Mouse (Mus musculus) olfactory bulb, adult 2 months (tissue): ENCODE data around the gene Zfp11. TPM values are rescaled to one million over a fixed set of nuclear protein-coding genes. Genes with fewer than 3 reads are reported as not detected.
"Not testable (repeated sequence)": the region's sequence is repeated elsewhere in the genome, so short reads cannot be mapped to it uniquely, and the experiment has no call there.

Source experiments
- H3K27ac ChIP-seq: fragments of 200-500 bp; 2 replicates; pipeline ENCODE4 v1.5.1; 2012; ENCODE audit warnings: low read depth, low read length; ENCODE audit not compliant: insufficient read depth
- H3K4me1 ChIP-seq: fragments of 200-500 bp; 2 replicates; pipeline ENCODE4 v1.6.1; 2012; ENCODE audit warnings: low read length; ENCODE audit not compliant: control insufficient read depth, insufficient read depth
- H3K4me3 ChIP-seq: fragments of 200-500 bp; 2 replicates; pipeline ENCODE4 v1.5.1; 2012; ENCODE audit warnings: mild to moderate bottlenecking, low read depth, low read length, moderate library complexity; ENCODE audit not compliant: insufficient read depth
- CTCF ChIP-seq: fragments of 200-500 bp; IDR thresholded peaks from 2 replicates; pipeline ENCODE4 v1.5.1; 2012; ENCODE audit warnings: low read depth, mild to moderate bottlenecking, low read length, moderate library complexity; ENCODE audit not compliant: insufficient read depth
- POLR2A ChIP-seq: fragments of 200-500 bp; IDR thresholded peaks from 2 replicates; pipeline ENCODE4 v1.6.1; 2012; ENCODE audit warnings: mild to moderate bottlenecking, low read depth, low read length, moderate library complexity; ENCODE audit not compliant: insufficient read depth
- whole genome bisulfite sequencing: fragments of 180-500 bp; shearing (Covaris S2); methylation state at CpG from one replicate; pipeline ENCODE4 v1.1.7; 2018; 5-methylcytosine and 5-hydroxymethylcytosine counted together
- polyA plus RNA-seq: library from polyadenylated mRNA; stranded (reverse); fragments of >200 nt; gene quantifications from 2 replicates; pipeline ENCODE4 v1.2.4, GENCODE M21; 2012; ENCODE audit warnings: low replicate concordance; ENCODE audit not compliant: missing spikeins, insufficient read depth, insufficient read length

Gene Zfp11
- polyA plus RNA-seq, result not detected in 2 replicates

DNA sequence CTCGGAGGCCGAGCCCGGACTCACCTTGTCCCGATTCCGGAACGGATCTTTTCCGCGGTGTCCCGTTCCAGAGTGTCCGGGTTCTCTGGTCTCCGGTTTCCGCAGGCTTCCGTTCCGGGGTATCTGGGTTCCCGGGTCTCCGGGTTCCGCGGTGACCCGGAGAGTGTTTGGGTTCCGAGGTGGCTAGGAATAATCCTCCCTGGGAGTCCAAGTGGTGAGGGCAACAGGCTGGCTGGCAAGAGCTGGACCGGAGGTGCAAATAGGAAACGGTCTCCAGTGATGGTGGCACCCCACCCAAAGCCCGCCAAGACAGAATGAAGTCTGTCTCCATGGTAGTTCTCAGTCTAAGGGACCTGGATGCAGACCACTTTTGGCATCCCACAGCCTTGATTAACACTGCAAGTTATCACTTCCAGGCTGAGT lies at the start of gene Zfp11:
Gene Zfp11, minus strand, starts transcription at position 64 of the 423 bp plus-strand sequence.
- Histone ChIP-seq H3K4me3 (peak within 1 kb of the TSS; percentile 96), H3K27ac (peak within 1 kb of the TSS; percentile 43), H3K4me1 (peaks cover 5% of the 10 kb centered on the region)
- TF ChIP-seq POLR2A (peak; percentile 83; the same call in 1 of the 2 replicates), CTCF (0 out of 2 replicates have a peak, but pooled peaks have one; percentile 14)
- under 1% methylated on average over 23 of the region's 23 CpGs for WGBS

DNA sequence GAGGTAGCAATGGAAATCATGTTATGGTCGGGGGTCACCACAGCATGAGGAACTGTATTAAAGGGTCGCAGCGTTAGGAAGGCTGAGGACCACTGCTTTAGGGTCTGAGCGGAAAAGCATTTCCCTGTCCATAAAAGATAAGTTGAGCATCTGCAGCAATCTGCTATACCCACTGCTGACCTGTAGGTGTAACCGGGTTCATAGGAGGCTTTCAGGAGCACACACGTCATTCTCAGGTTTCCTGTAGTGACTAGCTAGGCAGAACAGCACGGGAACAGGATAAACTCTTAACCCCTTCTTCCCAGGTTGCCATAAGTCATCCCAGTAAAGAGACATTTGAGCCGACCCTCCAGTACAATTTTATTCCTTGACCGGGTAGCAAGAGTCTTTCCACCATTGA lies 47.1 kb upstream of the Zfp11 start:
- Histone ChIP-seq H3K27ac (no peak overlapping the region), H3K4me1 (no peaks in the 10 kb centered on the region), H3K4me3 (no peak overlapping the region)
- 86% methylated on average over 9 of the region's 9 CpGs for WGBS
- TF ChIP-seq CTCF (no peak), POLR2A (no peak)

DNA sequence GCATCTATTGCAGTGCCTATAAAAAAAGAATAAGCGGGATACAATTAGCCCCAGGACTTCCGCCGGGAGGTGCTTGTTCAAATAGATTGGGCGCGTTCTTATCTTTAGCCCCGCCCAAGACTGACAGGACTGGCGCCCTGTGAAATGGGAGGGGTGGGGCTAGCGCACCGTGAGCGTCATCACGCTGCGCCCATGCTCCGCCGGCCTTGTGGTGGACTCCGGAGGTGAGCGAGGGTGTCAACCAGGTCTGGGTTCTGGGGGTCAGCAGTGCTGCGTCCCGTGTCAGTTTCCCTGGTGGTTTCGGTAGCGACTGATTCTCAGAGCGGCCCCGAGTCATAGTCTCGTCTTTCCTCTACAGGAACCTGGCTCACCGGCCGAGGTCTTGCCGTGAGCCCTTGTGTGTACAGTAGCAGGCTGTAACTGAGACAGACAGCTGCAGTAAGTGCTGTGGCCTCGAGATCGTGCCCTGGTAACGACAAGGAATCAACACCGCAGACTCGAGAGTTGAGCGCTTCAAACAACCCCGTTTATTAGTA lies 45.5 kb upstream of the Zfp11 start, which contains the start of gene Mrps17:
Gene Mrps17, plus strand, starts transcription at position 172 of the 536 bp plus-strand sequence.
- H3K27ac ChIP-seq, result peak within 1 kb of the TSS; percentile 27; the same call in 1 of the 2 replicates
- WGBS, result under 1% methylated on average over 33 of the region's 33 CpGs
- TF ChIP-seq CTCF (no peak), POLR2A (peak; percentile 92)
- no peaks in the 10 kb centered on the region for H3K4me1 ChIP-seq
- H3K4me3 ChIP-seq, result peak within 1 kb of the TSS; percentile 70

DNA sequence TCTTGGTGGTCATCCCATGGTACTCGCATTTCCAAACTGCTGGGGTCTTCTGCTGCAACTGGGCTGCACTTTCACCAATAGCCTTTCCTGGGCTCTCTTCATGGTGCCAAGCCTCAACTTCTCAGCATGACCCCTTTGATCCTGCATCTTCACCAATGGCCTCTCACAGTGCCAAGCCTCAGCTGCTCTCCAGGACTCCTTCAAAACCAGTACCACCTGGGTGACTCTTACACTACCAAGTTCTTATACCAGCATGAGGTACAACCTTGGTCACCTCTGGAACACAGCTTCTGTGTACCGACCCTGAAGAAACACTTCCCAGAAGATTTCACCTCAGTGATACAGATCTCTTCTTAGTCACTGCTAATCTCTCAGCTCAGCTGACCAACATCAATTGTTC lies 38.5 kb upstream of the Zfp11 start, which contains the start of gene Sept14:
Gene Sept14, minus strand, starts transcription at position 101 of the 400 bp plus-strand sequence.
- H3K4me3 ChIP-seq, result no peak within 1 kb of the TSS
- no peaks in the 10 kb centered on the region for H3K4me1 ChIP-seq
- no peak within 1 kb of the TSS for H3K27ac ChIP-seq
- WGBS, result 73% methylated on average over 2 of the region's 2 CpGs
- TF ChIP-seq CTCF, result no peak
- TF ChIP-seq POLR2A, result no peak

DNA sequence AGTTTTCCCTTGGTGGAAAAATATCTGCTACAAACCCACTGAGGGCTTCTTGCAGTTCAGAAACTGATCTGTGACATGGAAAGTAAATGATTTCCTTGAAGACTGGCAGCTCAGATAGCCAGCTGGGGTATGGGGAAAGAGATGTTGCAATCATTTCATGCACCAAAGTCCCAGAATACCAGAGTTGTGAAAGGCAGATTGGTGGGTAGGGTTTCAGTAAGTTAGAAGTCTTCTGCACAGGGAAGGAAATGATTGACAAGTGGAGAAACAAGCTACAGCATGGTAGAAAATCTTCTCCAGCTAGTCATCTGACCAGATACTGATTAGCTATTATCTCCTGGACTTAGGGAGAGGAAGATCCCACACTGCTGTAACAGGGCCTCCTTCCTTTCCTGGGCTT lies 33.5 kb upstream of the Zfp11 start:
- no peak overlapping the region for H3K27ac ChIP-seq
- no peaks in the 10 kb centered on the region for H3K4me1 ChIP-seq
- H3K4me3 ChIP-seq, result no peak overlapping the region
- TF ChIP-seq POLR2A (no peak), CTCF (no peak)

DNA sequence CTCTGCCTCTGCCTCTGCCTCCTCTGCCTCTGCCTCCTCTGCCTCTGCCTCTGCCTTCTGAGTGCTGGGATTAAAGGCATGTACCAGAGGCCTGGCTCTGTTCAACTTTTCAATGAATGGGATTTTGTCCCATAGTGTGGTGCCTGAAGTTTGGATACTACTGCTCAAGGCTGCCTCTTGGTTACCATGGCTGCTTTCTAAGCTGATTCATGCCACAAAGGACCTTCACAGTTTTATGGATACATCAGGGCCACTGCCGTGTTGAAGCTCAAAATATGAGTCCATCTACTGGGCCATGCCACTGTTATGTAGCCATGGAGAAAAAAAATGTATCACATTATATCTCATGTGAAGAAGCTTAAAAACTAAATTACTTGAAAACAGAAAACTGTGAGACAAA lies 31.8 kb upstream of the Zfp11 start:
- Histone ChIP-seq H3K4me3 (no peak overlapping the region), H3K4me1 (no peaks in the 10 kb centered on the region), H3K27ac (no peak overlapping the region)
- 54% methylated on average over 1 of the region's 1 CpGs for WGBS
- no peak for TF ChIP-seq CTCF
- TF ChIP-seq POLR2A, result no peak

DNA sequence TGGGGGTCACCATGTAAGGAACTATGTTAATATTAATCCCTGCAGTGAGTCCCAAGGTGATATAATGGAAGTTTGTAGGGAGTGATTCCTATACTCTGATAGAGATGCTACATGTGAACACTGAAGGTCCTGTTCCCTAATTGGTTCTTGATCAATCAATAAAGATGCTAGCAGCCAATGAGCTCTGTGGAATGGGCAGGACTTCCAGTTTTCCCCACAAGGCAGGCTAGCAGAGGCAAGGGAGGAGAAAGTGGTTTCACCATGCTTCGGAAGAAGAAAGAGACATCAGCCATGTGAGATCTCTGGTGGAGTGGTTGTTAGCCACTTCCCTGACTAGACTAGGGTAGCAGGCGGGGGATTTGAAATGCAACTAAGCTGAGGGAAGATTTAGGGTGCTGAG lies 30.6 kb upstream of the Zfp11 start:
- no peak overlapping the region for H3K27ac ChIP-seq
- no peaks in the 10 kb centered on the region for H3K4me1 ChIP-seq
- H3K4me3 ChIP-seq, result no peak overlapping the region
- WGBS, result 33% methylated on average over 2 of the region's 2 CpGs
- TF ChIP-seq CTCF, result no peak
- no peak for TF ChIP-seq POLR2A

DNA sequence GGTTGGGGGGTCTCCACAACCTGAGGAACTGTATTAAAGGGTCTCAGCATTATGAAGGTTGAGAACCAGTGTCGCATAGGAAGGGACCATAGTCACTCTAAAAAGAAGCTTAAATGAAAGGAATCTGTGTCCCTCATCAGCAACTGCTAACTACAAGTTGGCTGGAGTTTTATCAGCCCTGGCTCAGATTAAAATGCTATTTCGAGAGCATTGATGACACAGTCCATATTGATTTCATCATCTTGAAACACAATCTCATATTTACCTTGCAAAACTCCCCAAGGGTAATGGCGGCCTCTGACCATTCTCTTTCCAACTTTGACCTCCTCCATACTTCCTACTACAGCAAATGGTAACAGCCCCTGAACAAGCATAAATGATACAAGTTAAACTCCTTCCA lies 20.6 kb upstream of the Zfp11 start:
- TF ChIP-seq CTCF, result no peak
- H3K27ac ChIP-seq, result no peak overlapping the region
- 87% methylated on average over 3 of the region's 3 CpGs for WGBS
- no peak overlapping the region for H3K4me3 ChIP-seq
- no peaks in the 10 kb centered on the region for H3K4me1 ChIP-seq

DNA sequence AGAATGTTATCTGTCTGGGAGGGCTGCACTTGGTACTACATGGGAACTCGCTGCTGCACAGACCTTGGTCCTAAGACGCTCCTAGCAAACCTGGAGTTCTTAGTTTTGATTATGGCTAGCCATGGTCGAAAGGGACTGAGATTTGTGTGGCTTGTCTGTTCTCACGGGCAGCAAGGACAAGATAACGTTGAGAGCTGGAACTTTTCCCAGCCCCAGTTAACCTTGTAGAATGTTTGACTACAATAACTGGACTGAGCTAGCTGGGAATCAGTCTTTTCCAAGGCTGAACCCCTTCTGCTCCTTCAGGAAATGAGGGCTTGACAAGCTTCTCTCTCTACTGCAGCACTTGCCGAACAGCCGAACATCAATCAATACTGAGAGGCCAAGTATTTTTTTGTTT lies 17.7 kb upstream of the Zfp11 start:
- Histone ChIP-seq H3K4me3 (no peak overlapping the region), H3K27ac (no peak overlapping the region), H3K4me1 (no peaks in the 10 kb centered on the region)
- TF ChIP-seq POLR2A (no peak), CTCF (no peak)
- WGBS, result 83% methylated on average over 7 of the region's 7 CpGs

DNA sequence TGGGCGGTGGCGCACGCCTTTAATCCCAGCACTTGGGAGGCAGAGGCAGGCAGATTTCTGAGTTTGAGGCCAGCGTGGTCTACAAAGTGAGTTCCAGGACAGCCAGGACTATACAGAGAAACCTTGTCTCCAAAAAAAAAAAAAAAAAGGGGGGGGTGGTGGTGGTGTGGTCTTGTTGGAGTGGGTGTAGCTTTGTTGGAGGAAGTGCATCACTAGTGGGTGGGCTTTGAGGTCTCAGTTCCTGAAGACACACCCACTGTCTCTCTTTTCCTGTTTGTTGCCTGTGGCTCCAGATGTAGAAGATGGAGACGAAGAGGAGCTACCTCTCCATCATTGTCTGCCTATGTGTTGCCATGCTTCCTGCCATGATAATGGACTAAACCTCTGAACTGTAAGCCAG lies 15.2 kb upstream of the Zfp11 start:
- 94% methylated on average over 5 of the region's 5 CpGs for WGBS
- H3K4me3 ChIP-seq, H3K4me1 ChIP-seq, H3K27ac ChIP-seq: not testable (repeated sequence)
